Mouse (Mus musculus): ENCODE measurements around the gene 1190005I06Rik.

The 1190005I06Rik gene

GRCm38 (mm10) chr8:120616663-120617626 is 30.5 kb downstream of the 1190005I06Rik start:
- no peak for TF ChIP-seq GATA4 (IDR thresholded peaks at IDR 0.05; ENCODE audit: insufficient replicate concordance, low read length)

GRCm38 (mm10) chr8:120614491-120614890 is 32.9 kb downstream of the 1190005I06Rik start:
- no peak for TF ChIP-seq GATA4 (IDR thresholded peaks at IDR 0.05; ENCODE audit: insufficient replicate concordance, low read length)

DNA sequence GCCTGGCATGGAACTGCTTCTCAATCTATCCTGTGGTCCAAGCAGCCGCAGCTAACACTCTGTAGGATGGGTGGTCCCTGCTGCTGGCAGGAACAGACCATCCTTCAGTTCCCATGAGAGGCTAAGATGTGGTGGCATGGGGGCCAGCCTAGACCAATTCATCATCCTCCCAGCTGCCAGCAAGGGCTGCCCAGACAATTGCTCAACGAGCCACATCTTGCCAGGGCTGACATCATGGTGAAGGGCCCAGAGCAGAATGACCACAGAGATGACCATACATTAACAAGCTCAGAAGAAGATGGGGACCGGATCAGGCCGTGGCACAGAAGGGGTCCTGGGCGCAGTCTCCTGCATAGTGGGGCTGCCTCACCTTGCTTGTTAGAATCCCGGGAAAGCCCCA is 36.6 kb downstream of the 1190005I06Rik start:
- TF ChIP-seq GATA4 (IDR thresholded peaks at IDR 0.05; ENCODE audit: insufficient replicate concordance, low read length): no peak

GRCm38 (mm10) chr8:120607885-120608284 is 39.5 kb downstream of the 1190005I06Rik start:
- TF ChIP-seq GATA4 (IDR thresholded peaks at IDR 0.05; ENCODE audit: insufficient replicate concordance, low read length): no peak

- TF ChIP-seq GATA4 (IDR thresholded peaks at IDR 0.05; ENCODE audit: insufficient replicate concordance, low read length): no peak
Observed at GRCm38 (mm10) chr8:120607460-120607859, 40.0 kb downstream of the 1190005I06Rik start.

GRCm38 (mm10) chr8:120602672-120603071 is 44.8 kb downstream of the 1190005I06Rik start:
- TF ChIP-seq GATA4 (IDR thresholded peaks at IDR 0.05; ENCODE audit: insufficient replicate concordance, low read length): no peak

DNA sequence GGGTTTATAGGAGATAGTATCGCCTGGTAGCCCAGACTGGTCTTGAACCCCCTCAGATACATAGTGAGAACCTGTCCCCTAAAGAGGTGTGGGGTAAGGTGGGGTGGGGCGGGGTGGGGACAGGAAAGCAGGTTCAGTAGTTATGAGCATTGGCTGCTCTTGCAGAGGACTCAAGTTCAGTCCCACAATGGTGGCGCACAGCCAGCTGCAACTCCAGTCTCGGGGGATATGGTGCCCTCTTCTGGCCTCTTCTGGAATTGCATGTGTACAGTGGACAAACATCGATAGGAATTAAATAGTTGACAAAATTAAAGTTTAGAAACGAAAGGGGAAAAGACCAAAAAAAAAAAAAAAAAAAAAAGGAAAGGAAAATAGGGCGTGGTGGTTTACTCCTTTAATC is 47.9 kb downstream of the 1190005I06Rik start:
- no peak for TF ChIP-seq GATA4 (IDR thresholded peaks at IDR 0.05; ENCODE audit: insufficient replicate concordance, low read length)

GRCm38 (mm10) chr8:120598579-120598978 is 48.9 kb downstream of the 1190005I06Rik start:
- TF ChIP-seq GATA4 (IDR thresholded peaks at IDR 0.05; ENCODE audit: insufficient replicate concordance, low read length): no peak

GRCm38 (mm10) chr8:120595963-120596362 is 51.5 kb downstream of the 1190005I06Rik start:
- TF ChIP-seq GATA4 (IDR thresholded peaks at IDR 0.05; ENCODE audit: insufficient replicate concordance, low read length): no peak

- TF ChIP-seq GATA4 (IDR thresholded peaks at IDR 0.05; ENCODE audit: insufficient replicate concordance, low read length): no peak
Observed at GRCm38 (mm10) chr8:120594571-120594970, 52.9 kb downstream of the 1190005I06Rik start.

- no peak for TF ChIP-seq GATA4 (IDR thresholded peaks at IDR 0.05; ENCODE audit: insufficient replicate concordance, low read length)
Observed at GRCm38 (mm10) chr8:120591587-120592292, 55.7 kb downstream of the 1190005I06Rik start.

DNA sequence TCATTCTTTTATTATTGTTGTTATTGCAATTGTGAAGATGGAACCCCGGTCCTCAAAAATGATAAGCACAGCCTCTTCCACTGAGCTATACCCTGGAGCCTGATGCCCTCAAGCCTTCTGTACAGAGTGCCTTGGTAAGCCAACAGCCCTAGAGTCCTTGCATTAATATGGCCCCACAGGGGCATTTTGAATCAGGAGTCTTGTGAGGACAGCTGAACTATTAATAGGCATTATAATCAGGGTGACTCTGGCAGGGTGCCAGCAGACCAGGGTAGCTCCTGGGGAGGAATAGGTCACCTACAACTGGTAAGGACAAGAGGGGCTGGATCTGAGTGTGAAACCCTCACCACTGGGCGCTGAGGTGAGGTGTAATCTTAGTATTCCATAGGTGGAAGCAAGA is 57.5 kb downstream of the 1190005I06Rik start:
- TF ChIP-seq GATA4 (IDR thresholded peaks at IDR 0.05; ENCODE audit: insufficient replicate concordance, low read length): no peak

- TF ChIP-seq GATA4 (IDR thresholded peaks at IDR 0.05; ENCODE audit: insufficient replicate concordance, low read length): peak; percentile 9; the same call in 1 of the 2 replicates
Observed at GRCm38 (mm10) chr8:120588908-120589771, 58.3 kb downstream of the 1190005I06Rik start, which contains the start of gene Gins2. TSS of gene Gins2 (minus strand) at chr8:120589304.

GRCm38 (mm10) chr8:120585521-120585920 is 61.9 kb downstream of the 1190005I06Rik start:
- TF ChIP-seq GATA4 (IDR thresholded peaks at IDR 0.05; ENCODE audit: insufficient replicate concordance, low read length): no peak

DNA sequence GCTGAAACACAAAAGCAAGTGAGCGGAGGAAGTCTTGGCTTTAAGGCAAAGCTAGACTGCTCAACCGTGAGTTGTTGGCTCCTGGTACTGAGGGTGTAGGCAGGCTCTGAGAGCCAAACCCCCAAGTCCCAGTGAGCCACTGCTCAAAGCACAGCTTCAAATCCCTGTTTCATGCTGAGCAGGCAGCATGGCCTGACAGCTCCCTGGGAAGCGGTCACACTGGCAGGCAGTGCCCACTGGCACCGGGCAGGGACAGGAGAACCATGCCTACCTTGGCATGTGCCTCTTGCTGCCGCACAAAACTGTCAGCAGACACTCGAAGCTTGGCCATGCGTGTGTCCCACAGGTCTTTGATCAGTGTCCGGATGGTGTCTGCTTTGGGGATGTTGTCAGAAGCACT is 65.6 kb downstream of the 1190005I06Rik start:
- TF ChIP-seq GATA4 (IDR thresholded peaks at IDR 0.05; ENCODE audit: insufficient replicate concordance, low read length): no peak
